Mouse (Mus musculus): ENCODE measurements around the gene Wasf2.

Gene Wasf2

GRCm38 (mm10) chr4:133175998-133176760, 45.9 kb downstream of the Wasf2 start:
- no peak for DNase-seq (ENCODE audit: low read depth, low spot score)

GRCm38 (mm10) chr4:133176761-133177403, 46.6 kb downstream of the Wasf2 start:
- DNase-seq (ENCODE audit: low read depth, low spot score), result no peak

GRCm38 (mm10) chr4:133178305-133178704, 48.0 kb downstream of the Wasf2 start:
- DNase-seq (ENCODE audit: low read depth, low spot score), result no peak

- no peak for DNase-seq (ENCODE audit: low read depth, low spot score)
Observed at GRCm38 (mm10) chr4:133179258-133179657, 49.0 kb downstream of the Wasf2 start.

GRCm38 (mm10) chr4:133182439-133183033, 52.2 kb downstream of the Wasf2 start:
- no peak for DNase-seq (ENCODE audit: low read depth, low spot score)

GRCm38 (mm10) chr4:133184031-133184897, 54.0 kb downstream of the Wasf2 start:
- DNase-seq (ENCODE audit: low read depth, low spot score), result no peak

- no peak for DNase-seq (ENCODE audit: low read depth, low spot score)
Observed at GRCm38 (mm10) chr4:133184898-133185665, 54.8 kb downstream of the Wasf2 start.

GRCm38 (mm10) chr4:133185893-133186292, 55.6 kb downstream of the Wasf2 start:
- DNase-seq (ENCODE audit: low read depth, low spot score), result no peak

- no peak for DNase-seq (ENCODE audit: low read depth, low spot score)
Observed at GRCm38 (mm10) chr4:133186856-133187255, 56.6 kb downstream of the Wasf2 start.

- DNase-seq (ENCODE audit: low read depth, low spot score), result no peak
Observed at GRCm38 (mm10) chr4:133189396-133189795, 59.1 kb downstream of the Wasf2 start.

- no peak for DNase-seq (ENCODE audit: low read depth, low spot score)
Observed at GRCm38 (mm10) chr4:133194482-133194881, 64.2 kb downstream of the Wasf2 start.

- no peak for DNase-seq (ENCODE audit: low read depth, low spot score)
Observed at GRCm38 (mm10) chr4:133195014-133195413, 64.7 kb downstream of the Wasf2 start.

- no peak for DNase-seq (ENCODE audit: low read depth, low spot score)
Observed at GRCm38 (mm10) chr4:133196136-133196535, 65.8 kb downstream of the Wasf2 start.

GRCm38 (mm10) chr4:133196852-133197251, 66.5 kb downstream of the Wasf2 start:
- DNase-seq (ENCODE audit: low read depth, low spot score), result no peak

- DNase-seq (ENCODE audit: low read depth, low spot score), result no peak
Observed at GRCm38 (mm10) chr4:133197355-133197754, 67.0 kb downstream of the Wasf2 start.

- no peak for DNase-seq (ENCODE audit: low read depth, low spot score)
Observed at GRCm38 (mm10) chr4:133197801-133198286, 67.5 kb downstream of the Wasf2 start.

GRCm38 (mm10) chr4:133198337-133199180, 68.3 kb downstream of the Wasf2 start:
- no peak for DNase-seq (ENCODE audit: low read depth, low spot score)

GRCm38 (mm10) chr4:133199743-133200142, 69.4 kb downstream of the Wasf2 start:
- no peak for DNase-seq (ENCODE audit: low read depth, low spot score)

GRCm38 (mm10) chr4:133200343-133200742, 70.0 kb downstream of the Wasf2 start:
- no peak for DNase-seq (ENCODE audit: low read depth, low spot score)
